Mouse (Mus musculus) liver, embryonic 11.5 days (tissue): ENCODE data around the gene Zfp618. TPM values are rescaled to one million over a fixed set of nuclear protein-coding genes. Genes with fewer than 3 reads are reported as not detected.
A peak's percentile ranks its signal among the peaks of the same experiment; 100 is the strongest.

Experiments used
- ATAC-seq: fragments of 200-750 bp; cut with Nextera tagmentation; replicated peaks from 2 replicates; pipeline ENCODE4 v1.8.0; 2017; ENCODE audit warnings: moderate number of reproducible peaks, mild to moderate bottlenecking, moderate TSS enrichment, moderate library complexity; ENCODE audit not compliant: low FRiP score
- DNase-seq: peaks from one replicate; pipeline ENCODE4 v3.0.0-alpha.2; 2017; ENCODE audit warnings: low spot score
- H3K27ac ChIP-seq: fragments of 300-500 bp; sonication (generic); 2 replicates; pipeline ENCODE4 v1.5.1; 2014; ENCODE audit warnings: mild to moderate bottlenecking, low read depth, low read length, control low read depth
- H3K27me3 ChIP-seq: fragments of 300-500 bp; sonication (generic); replicated peaks from 2 replicates; pipeline ENCODE4 v1.6.1; 2014; ENCODE audit warnings: low read length, mixed read lengths; ENCODE audit not compliant: control insufficient read depth, insufficient read depth
- H3K36me3 ChIP-seq: fragments of 300-500 bp; sonication (generic); 2 replicates; pipeline ENCODE4 v1.6.1; 2014; ENCODE audit warnings: mild to moderate bottlenecking, low read length, moderate library complexity, mixed read lengths; ENCODE audit not compliant: control insufficient read depth, insufficient read depth
- H3K4me1 ChIP-seq: fragments of 300-500 bp; sonication (generic); replicated peaks from 2 replicates; pipeline ENCODE4 v1.6.1; 2014; ENCODE audit warnings: low read length, mixed read lengths; ENCODE audit not compliant: control insufficient read depth, insufficient read depth
- H3K4me2 ChIP-seq: fragments of 300-500 bp; sonication (generic); 2 replicates; pipeline ENCODE4 v1.6.1; 2014; ENCODE audit warnings: mild to moderate bottlenecking, control low read depth, moderate library complexity
- H3K4me3 ChIP-seq: fragments of 300-500 bp; sonication (generic); 2 replicates; pipeline ENCODE4 v1.5.1; 2014; ENCODE audit warnings: low read depth, low read length, control low read depth
- H3K9ac ChIP-seq: fragments of 300-500 bp; sonication (generic); 2 replicates; pipeline ENCODE4 v1.6.1; 2014; ENCODE audit warnings: low read depth, low read length, control low read depth
- H3K9me3 ChIP-seq: fragments of 300-500 bp; sonication (generic); 2 replicates; pipeline ENCODE4 v1.6.1; 2016; ENCODE audit warnings: low read length, inconsistent platforms, mixed read lengths; ENCODE audit not compliant: control insufficient read depth
- WGBS: fragments of 180-500 bp; shearing (Covaris S2); extraction: QIAGEN DNeasy Blood & Tissue Kit; methylation state at CpG from one replicate; pipeline ENCODE4 v1.1.7; 2014; 5-methylcytosine and 5-hydroxymethylcytosine counted together
- polyA plus RNA-seq: library from polyadenylated mRNA; unstranded; fragments of >200 nt; fragmentation: Nextera tagmentation; extraction: Ambion mirVana; gene quantifications from 2 replicates; pipeline ENCODE4 v1.2.1, GENCODE M21; 2014

Gene Zfp618
- polyA plus RNA-seq, 1 experiment from 2014 or later: 12.9 TPM

- Histone ChIP-seq H3K4me3 (no peak overlapping the region), H3K27me3 (no peaks in the 10 kb centered on the region), H3K36me3 (no peaks in the 10 kb centered on the region), H3K4me2 (no peak overlapping the region), H3K4me1 (peaks cover 13% of the 10 kb centered on the region), H3K27ac (no peak overlapping the region), H3K9me3 (no peaks in the 10 kb centered on the region), H3K9ac (no peak overlapping the region)
- WGBS: 88% methylated on average over 11 of the region's 11 CpGs
- no peak for DNase-seq
- ATAC-seq: no peak
These were observed 39.1 kb downstream of the Zfp618 start for GRCm38 (mm10) chr4:63004519-63004918.

GRCm38 (mm10) chr4:63005446-63006185 is 40.2 kb downstream of the Zfp618 start:
- no peaks in the 10 kb centered on the region for H3K27me3 ChIP-seq
- peak; percentile 26 for DNase-seq
- no peak overlapping the region for H3K4me2 ChIP-seq
- peaks cover 2% of the 10 kb centered on the region; the same call in 1 of the 2 replicates for H3K4me1 ChIP-seq
- H3K36me3 ChIP-seq: no peaks in the 10 kb centered on the region
- ATAC-seq: no peak
- WGBS: 76% methylated on average over 10 of the region's 10 CpGs
- no peak overlapping the region for H3K27ac ChIP-seq
- no peaks in the 10 kb centered on the region for H3K9me3 ChIP-seq
- no peak overlapping the region for H3K4me3 ChIP-seq
- H3K9ac ChIP-seq: no peak overlapping the region

GRCm38 (mm10) chr4:63006198-63007155 is 41.1 kb downstream of the Zfp618 start:
- H3K27ac ChIP-seq: no peak overlapping the region
- H3K9me3 ChIP-seq: no peaks in the 10 kb centered on the region
- ATAC-seq (0 out of 2 replicates have a peak, but pooled peaks have one; percentile 29), DNase-seq (peak; percentile 26)
- H3K4me2 ChIP-seq: no peak overlapping the region
- WGBS: 70% methylated on average over 7 of the region's 7 CpGs
- no peaks in the 10 kb centered on the region; the same call in 1 of the 2 replicates for H3K4me1 ChIP-seq
- H3K27me3 ChIP-seq: no peaks in the 10 kb centered on the region
- no peaks in the 10 kb centered on the region for H3K36me3 ChIP-seq
- H3K9ac ChIP-seq: no peak overlapping the region
- H3K4me3 ChIP-seq: no peak overlapping the region

- 88% methylated on average over 9 of the region's 9 CpGs for WGBS
- H3K9me3 ChIP-seq: no peaks in the 10 kb centered on the region
- no peak overlapping the region for H3K4me2 ChIP-seq
- no peak overlapping the region for H3K4me3 ChIP-seq
- ATAC-seq: no peak
- no peak overlapping the region for H3K9ac ChIP-seq
- H3K27ac ChIP-seq: no peak overlapping the region
- H3K4me1 ChIP-seq: no peaks in the 10 kb centered on the region; the same call in 1 of the 2 replicates
- no peaks in the 10 kb centered on the region for H3K27me3 ChIP-seq
- no peaks in the 10 kb centered on the region for H3K36me3 ChIP-seq
- no peak for DNase-seq
These were observed 42.8 kb downstream of the Zfp618 start for GRCm38 (mm10) chr4:63008206-63008605.

- H3K27ac ChIP-seq: no peak overlapping the region
- no peak for DNase-seq
- no peaks in the 10 kb centered on the region for H3K9me3 ChIP-seq
- H3K36me3 ChIP-seq: no peaks in the 10 kb centered on the region
- H3K4me2 ChIP-seq: no peak overlapping the region
- no peaks in the 10 kb centered on the region for H3K27me3 ChIP-seq
- no peak overlapping the region for H3K9ac ChIP-seq
- H3K4me3 ChIP-seq: no peak overlapping the region
- no peaks in the 10 kb centered on the region; the same call in 1 of the 2 replicates for H3K4me1 ChIP-seq
- no peak for ATAC-seq
- WGBS: 67% methylated on average over 3 of the region's 3 CpGs
These were observed 43.4 kb downstream of the Zfp618 start for GRCm38 (mm10) chr4:63008822-63009221.

- peak; percentile 20 for DNase-seq
- H3K4me2 ChIP-seq: no peak overlapping the region
- WGBS: 85% methylated on average over 1 of the region's 1 CpGs
- no peak overlapping the region for H3K9ac ChIP-seq
- no peaks in the 10 kb centered on the region for H3K9me3 ChIP-seq
- H3K36me3 ChIP-seq: no peaks in the 10 kb centered on the region
- no peaks in the 10 kb centered on the region for H3K27me3 ChIP-seq
- no peak overlapping the region for H3K27ac ChIP-seq
- no peak for ATAC-seq
- no peaks in the 10 kb centered on the region; the same call in 1 of the 2 replicates for H3K4me1 ChIP-seq
- no peak overlapping the region for H3K4me3 ChIP-seq
These were observed 44.4 kb downstream of the Zfp618 start for GRCm38 (mm10) chr4:63009821-63010220.

- Histone ChIP-seq H3K9ac (no peak overlapping the region), H3K4me3 (no peak overlapping the region), H3K4me1 (no peaks in the 10 kb centered on the region; the same call in 1 of the 2 replicates), H3K9me3 (no peaks in the 10 kb centered on the region), H3K27me3 (no peaks in the 10 kb centered on the region), H3K36me3 (no peaks in the 10 kb centered on the region), H3K27ac (no peak overlapping the region), H3K4me2 (no peak overlapping the region)
- no peak for ATAC-seq
- WGBS: 75% methylated on average over 4 of the region's 4 CpGs
- no peak for DNase-seq
These were observed 44.9 kb downstream of the Zfp618 start for GRCm38 (mm10) chr4:63010226-63010625.

- Histone ChIP-seq H3K9ac (no peak overlapping the region), H3K27me3 (no peaks in the 10 kb centered on the region), H3K27ac (no peak overlapping the region), H3K36me3 (no peaks in the 10 kb centered on the region), H3K4me2 (no peak overlapping the region), H3K9me3 (no peaks in the 10 kb centered on the region), H3K4me1 (peaks cover 3% of the 10 kb centered on the region; the same call in 1 of the 2 replicates), H3K4me3 (no peak overlapping the region)
- no peak for DNase-seq
- 84% methylated on average over 10 of the region's 10 CpGs for WGBS
- no peak for ATAC-seq
These were observed 53.2 kb downstream of the Zfp618 start for GRCm38 (mm10) chr4:63018616-63019015.
